Mouse (Mus musculus): Measurements from ENCODE around the gene Gpr50.
A peak's percentile ranks its signal among the peaks of the same experiment; 100 is the strongest.

Gene Gpr50

GRCm38 (mm10) chrX:71663374-71663773 lies at the start of gene Gpr50:
Gene Gpr50, plus strand, starts transcription at chrX:71663667.
- no peak for DNase-seq

- DNase-seq, result no peak
Observed at GRCm38 (mm10) chrX:71622286-71622685, 41.2 kb upstream of the Gpr50 start.

GRCm38 (mm10) chrX:71623843-71624242 lies 39.6 kb upstream of the Gpr50 start:
- peak; percentile 3 to 15 for DNase-seq

GRCm38 (mm10) chrX:71628306-71628705 lies 35.2 kb upstream of the Gpr50 start:
- peak in 1 of 2 experiments; percentile 6 for DNase-seq

- peak in 1 of 2 experiments; percentile 5 for DNase-seq
Observed at GRCm38 (mm10) chrX:71630709-71631108, 32.8 kb upstream of the Gpr50 start.

GRCm38 (mm10) chrX:71631130-71631529 lies 32.3 kb upstream of the Gpr50 start:
- DNase-seq, result no peak

GRCm38 (mm10) chrX:71647958-71648357 lies 15.5 kb upstream of the Gpr50 start:
- peak; percentile 9 to 38 for DNase-seq

GRCm38 (mm10) chrX:71648434-71648833 lies 15.0 kb upstream of the Gpr50 start:
- no peak for DNase-seq

- DNase-seq, result peak; percentile 42 to 63
Observed at GRCm38 (mm10) chrX:71648848-71649454, 14.5 kb upstream of the Gpr50 start.

GRCm38 (mm10) chrX:71649993-71650392 lies 13.5 kb upstream of the Gpr50 start:
- DNase-seq, result peak in 1 of 2 experiments; percentile 3

- DNase-seq, result no peak
Observed at GRCm38 (mm10) chrX:71661794-71662193, 1.7 kb upstream of the Gpr50 start.

GRCm38 (mm10) chrX:71663871-71664687 lies 612 bp downstream of the Gpr50 start:
- no peak for DNase-seq

GRCm38 (mm10) chrX:71664688-71665026 lies 1.2 kb downstream of the Gpr50 start:
- no peak for DNase-seq

- no peak for DNase-seq
Observed at GRCm38 (mm10) chrX:71670254-71670653, 6.8 kb downstream of the Gpr50 start.

GRCm38 (mm10) chrX:71700817-71701469 lies 37.5 kb downstream of the Gpr50 start:
- DNase-seq, result no peak
